Mouse (Mus musculus): Measurements from ENCODE around the gene Pde6g. TPM values are rescaled to one million over a fixed set of nuclear protein-coding genes. Genes with fewer than 3 reads are reported as not detected.

Pde6g gene
- polyA plus RNA-seq, 1 experiment from 2014 or later = 0.41 TPM

DNA sequence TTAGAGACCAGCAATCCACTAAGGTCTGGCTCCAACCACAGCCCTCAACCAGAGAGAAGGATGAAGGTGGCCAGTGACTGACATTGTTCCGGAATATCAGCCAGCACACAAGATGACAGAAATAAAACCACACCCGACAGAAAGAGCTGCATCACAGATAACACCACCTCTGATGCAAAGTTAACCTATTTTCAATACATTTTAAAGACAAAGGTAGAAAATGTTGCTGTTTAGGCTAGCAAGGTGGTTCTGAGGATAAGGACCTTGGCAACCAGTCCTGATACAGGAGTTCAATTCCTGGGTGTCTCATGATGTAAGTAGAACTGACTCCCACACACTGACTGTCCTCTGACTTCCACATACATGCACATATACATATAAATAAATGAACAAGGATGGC, 54.0 kb downstream of the Pde6g start:
- no peak for DNase-seq (ENCODE audit: extremely low spot score, low spot score)
- Histone ChIP-seq H3K4me1 (no peaks in the 10 kb centered on the region), H3K27me3 (ENCODE audit: poor library complexity, severe bottlenecking) (no peaks in the 10 kb centered on the region), H3K36me3 (replicated peaks) (peaks cover 99% of the 10 kb centered on the region), H3K27ac (no peak overlapping the region), H3K4me3 (no peak overlapping the region), H3K9me3 (no peaks in the 10 kb centered on the region)
- WGBS = 96% methylated on average over 2 of the region's 2 CpGs

Other genes with a start within 250 kb of the Pde6g start
- 13.7 and 16.1 TPM in 2 replicates for gene Bahcc1, start 220.6 kb downstream of the Pde6g start, polyA plus RNA-seq (2016; fragmentation: Nextera tagmentation; extraction: Ambion mirVana)
- gene Actg1, start 105.0 kb downstream of the Pde6g start, polyA plus RNA-seq (2016; fragmentation: Nextera tagmentation; extraction: Ambion mirVana) = 2,559 and 2,733 TPM in 2 replicates
- 0.32 TPM in 1 of 2 replicates, not detected in the other for gene Fscn2, start 92.0 kb downstream of the Pde6g start, polyA plus RNA-seq (2016; fragmentation: Nextera tagmentation; extraction: Ambion mirVana)
- 33.8 and 36.0 TPM in 2 replicates for gene Faap100, start 74.7 kb downstream of the Pde6g start, polyA plus RNA-seq (2016; fragmentation: Nextera tagmentation; extraction: Ambion mirVana)
- 45.9 and 46.9 TPM in 2 replicates for gene Nploc4, start 15.8 kb downstream of the Pde6g start, polyA plus RNA-seq (2016; fragmentation: Nextera tagmentation; extraction: Ambion mirVana)
- 0.30 and 1.6 TPM in 2 replicates for gene Tspan10, start 10.9 kb downstream of the Pde6g start, polyA plus RNA-seq (2016; fragmentation: Nextera tagmentation; extraction: Ambion mirVana)
- 8.7 and 11.8 TPM in 2 replicates for gene Oxld1, start 4.6 kb upstream of the Pde6g start, polyA plus RNA-seq (2016; fragmentation: Nextera tagmentation; extraction: Ambion mirVana)
- 39.6 and 46.3 TPM in 2 replicates for gene Ccdc137, start 4.6 kb upstream of the Pde6g start, polyA plus RNA-seq (2016; fragmentation: Nextera tagmentation; extraction: Ambion mirVana)
- gene Arl16, start 14.1 kb upstream of the Pde6g start, polyA plus RNA-seq (2016; fragmentation: Nextera tagmentation; extraction: Ambion mirVana) = 60.7 and 62.1 TPM in 2 replicates
- 211 and 215 TPM in 2 replicates for gene Mrpl12, start 31.1 kb upstream of the Pde6g start, polyA plus RNA-seq (2016; fragmentation: Nextera tagmentation; extraction: Ambion mirVana)
- 69.3 and 71.6 TPM in 2 replicates for gene Slc25a10, start 38.3 kb upstream of the Pde6g start, polyA plus RNA-seq (2016; fragmentation: Nextera tagmentation; extraction: Ambion mirVana)
- 0.07 and 0.16 TPM in 2 replicates for gene Gcgr, start 77.2 kb upstream of the Pde6g start, polyA plus RNA-seq (2016; fragmentation: Nextera tagmentation; extraction: Ambion mirVana)
- 205 and 212 TPM in 2 replicates for gene Mcrip1, start 96.2 kb upstream of the Pde6g start, polyA plus RNA-seq (2016; fragmentation: Nextera tagmentation; extraction: Ambion mirVana)
- gene Ppp1r27, start 97.6 kb upstream of the Pde6g start, polyA plus RNA-seq (2016; fragmentation: Nextera tagmentation; extraction: Ambion mirVana) = not detected in 2 replicates
- gene P4hb, start 119.8 kb upstream of the Pde6g start, polyA plus RNA-seq (2016; fragmentation: Nextera tagmentation; extraction: Ambion mirVana) = 485 and 533 TPM in 2 replicates
- 744 and 753 TPM in 2 replicates for gene Arhgdia, start 128.1 kb upstream of the Pde6g start, polyA plus RNA-seq (2016; fragmentation: Nextera tagmentation; extraction: Ambion mirVana)
- 618 and 646 TPM in 2 replicates for gene Alyref, start 144.9 kb upstream of the Pde6g start, polyA plus RNA-seq (2016; fragmentation: Nextera tagmentation; extraction: Ambion mirVana)
- 218 and 228 TPM in 2 replicates for gene Anapc11, start 144.9 kb upstream of the Pde6g start, polyA plus RNA-seq (2016; fragmentation: Nextera tagmentation; extraction: Ambion mirVana)
- gene Npb, start 155.0 kb upstream of the Pde6g start, polyA plus RNA-seq (2016; fragmentation: Nextera tagmentation; extraction: Ambion mirVana) = 0.44 TPM in 1 of 2 replicates, not detected in the other
- 145 and 148 TPM in 2 replicates for gene Pcyt2, start 164.4 kb upstream of the Pde6g start, polyA plus RNA-seq (2016; fragmentation: Nextera tagmentation; extraction: Ambion mirVana)
- gene Sirt7, start 171.7 kb upstream of the Pde6g start, polyA plus RNA-seq (2016; fragmentation: Nextera tagmentation; extraction: Ambion mirVana) = 30.1 and 32.8 TPM in 2 replicates
- gene Mafg, start 180.1 kb upstream of the Pde6g start, polyA plus RNA-seq (2016; fragmentation: Nextera tagmentation; extraction: Ambion mirVana) = 20.2 and 22.7 TPM in 2 replicates
- 37.5 and 40.5 TPM in 2 replicates for gene Pycr1, start 190.3 kb upstream of the Pde6g start, polyA plus RNA-seq (2016; fragmentation: Nextera tagmentation; extraction: Ambion mirVana)
- gene Myadml2, start 194.7 kb upstream of the Pde6g start, polyA plus RNA-seq (2016; fragmentation: Nextera tagmentation; extraction: Ambion mirVana) = not detected in 2 replicates
- gene Notum, start 207.7 kb upstream of the Pde6g start, polyA plus RNA-seq (2016; fragmentation: Nextera tagmentation; extraction: Ambion mirVana) = 0.57 and 0.75 TPM in 2 replicates
- 134 and 142 TPM in 2 replicates for gene Aspscr1, start 219.5 kb upstream of the Pde6g start, polyA plus RNA-seq (2016; fragmentation: Nextera tagmentation; extraction: Ambion mirVana)